Mouse (Mus musculus) left cerebral cortex, adult 9 months (tissue): Measurements from ENCODE around the gene Tmc6.

ENCODE experiments used
- DNase-seq, 2 experiments: peaks; one replicate each; pipeline ENCODE4 v3.0.0; 2022; ENCODE audit warnings: low spot score in 2 of 2

Gene Tmc6

DNA sequence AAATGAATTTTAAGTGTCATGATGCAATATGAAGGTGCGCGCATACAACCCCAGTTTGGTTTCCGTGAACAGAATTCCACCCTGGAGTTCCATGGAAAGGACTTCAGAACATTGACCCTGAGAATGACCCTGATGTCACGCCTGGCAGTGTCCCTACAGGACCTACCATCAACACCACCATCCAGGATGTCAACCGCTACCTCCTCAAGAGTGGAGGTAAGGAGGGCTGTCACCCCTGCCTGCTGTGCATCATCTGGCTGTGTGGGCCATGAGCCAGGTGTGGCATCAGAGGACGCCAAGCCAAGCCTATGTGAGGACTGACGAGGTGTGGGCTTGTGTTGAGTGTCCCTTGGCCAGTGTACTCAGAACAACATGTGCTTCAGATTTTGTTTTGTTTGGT is 26.1 kb downstream of the Tmc6 start:
- DNase-seq = no peak

DNA sequence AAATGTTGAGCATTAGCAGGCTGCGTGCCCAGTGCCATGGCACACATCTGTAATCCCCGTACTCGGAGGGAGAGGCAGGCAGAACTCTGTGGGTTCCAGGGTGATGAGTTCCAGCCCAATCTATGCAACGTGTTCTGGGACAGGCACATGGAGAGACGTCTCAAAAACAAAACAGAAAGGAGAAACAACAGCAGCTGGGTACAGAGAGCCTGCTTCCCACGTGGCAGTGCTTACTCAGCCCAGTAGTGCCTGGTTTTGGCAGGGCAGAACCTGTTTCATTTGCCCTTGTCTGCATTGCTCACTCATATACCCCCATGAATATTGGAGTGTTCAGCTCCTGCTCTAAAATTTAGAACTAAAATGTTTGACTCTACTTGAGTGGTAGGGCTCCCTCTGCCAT is 30.5 kb downstream of the Tmc6 start:
- DNase-seq = no peak

DNA sequence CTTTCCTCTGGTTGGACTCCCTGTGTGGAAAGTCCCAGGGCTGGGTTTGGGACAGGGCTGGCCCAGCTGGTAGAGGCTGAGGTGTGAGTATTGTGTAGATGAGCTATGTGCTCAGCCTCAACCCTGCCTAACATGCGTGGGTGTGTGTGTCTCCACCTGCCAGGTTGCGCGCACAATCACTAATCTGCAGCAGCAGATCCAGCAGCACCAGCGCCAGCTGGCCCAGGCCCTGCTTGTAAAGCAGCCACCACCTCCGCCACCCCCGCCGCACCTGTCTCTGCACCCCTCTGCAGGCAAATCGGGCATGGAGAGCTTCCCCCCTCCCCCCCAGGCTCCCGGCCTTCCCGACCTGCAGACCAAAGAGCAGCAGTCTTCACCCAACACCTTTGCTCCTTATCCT is 32.6 kb downstream of the Tmc6 start:
- peak; percentile 76 to 89 for DNase-seq

DNA sequence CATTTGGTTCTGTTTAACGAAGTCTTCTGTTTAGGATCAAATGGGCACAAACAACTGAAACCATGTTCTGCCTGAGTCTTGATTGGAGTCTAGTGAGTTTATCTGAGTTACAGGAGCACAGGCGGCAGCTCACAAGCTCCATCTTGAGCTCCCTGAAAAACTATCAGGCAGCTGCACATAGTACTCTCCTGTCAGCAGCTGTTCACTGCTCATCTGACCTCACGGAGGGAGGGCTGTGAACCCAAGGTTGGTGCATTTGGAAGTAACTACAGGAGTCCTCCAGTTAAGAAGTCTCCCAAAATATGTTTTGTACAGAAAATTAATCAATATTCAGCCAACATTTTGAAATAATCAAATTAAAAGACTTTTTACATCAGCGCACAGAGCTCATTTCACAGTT is 33.4 kb downstream of the Tmc6 start:
- no peak for DNase-seq

DNA sequence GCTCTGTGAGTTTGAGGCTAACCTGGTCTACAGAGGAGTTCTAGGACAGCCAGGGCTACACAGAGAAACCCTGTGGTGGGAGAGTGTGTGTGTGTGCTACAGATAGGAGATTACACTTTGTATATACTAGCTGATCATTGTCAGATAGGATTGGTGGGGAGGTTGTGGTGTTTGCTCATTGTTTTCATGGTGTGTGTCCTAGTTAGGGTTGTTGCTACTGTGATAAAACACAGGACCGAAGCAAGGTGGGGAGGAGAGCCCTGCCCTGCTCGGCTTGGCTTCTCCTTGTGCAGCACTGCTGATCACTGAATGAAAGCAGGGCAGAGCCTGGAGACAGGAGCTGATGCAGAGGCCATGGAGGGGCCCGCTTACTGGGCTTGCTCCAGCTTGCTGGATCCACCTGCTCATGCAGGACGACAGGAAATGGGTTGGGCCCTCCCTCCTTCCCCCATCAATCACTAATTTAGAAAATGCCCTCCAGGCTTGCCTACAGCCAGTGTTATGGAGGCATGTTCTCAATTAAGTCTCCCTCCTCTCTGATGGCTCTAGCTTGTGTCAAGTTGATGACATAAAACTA is 38.5 kb downstream of the Tmc6 start:
- no peak for DNase-seq

DNA sequence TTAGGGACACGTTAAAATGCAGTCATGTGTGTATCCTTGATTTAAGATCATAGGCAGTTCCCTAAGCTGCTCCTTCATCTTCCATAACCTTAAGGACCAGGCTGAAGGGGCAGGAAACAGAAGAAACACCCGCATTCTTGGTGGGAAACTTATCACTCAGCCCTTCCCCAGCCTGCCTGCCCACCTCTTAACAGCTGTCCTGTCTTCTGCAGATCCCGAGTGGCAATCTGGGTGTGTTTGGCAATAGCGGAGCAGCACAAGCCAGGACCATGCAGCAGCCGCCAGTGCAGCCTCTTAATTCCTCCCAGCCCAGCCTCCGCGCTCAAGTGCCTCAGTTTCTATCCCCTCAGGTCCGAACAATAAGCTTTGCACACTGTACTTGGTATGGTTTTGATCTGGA is 39.3 kb downstream of the Tmc6 start:
- no peak for DNase-seq

DNA sequence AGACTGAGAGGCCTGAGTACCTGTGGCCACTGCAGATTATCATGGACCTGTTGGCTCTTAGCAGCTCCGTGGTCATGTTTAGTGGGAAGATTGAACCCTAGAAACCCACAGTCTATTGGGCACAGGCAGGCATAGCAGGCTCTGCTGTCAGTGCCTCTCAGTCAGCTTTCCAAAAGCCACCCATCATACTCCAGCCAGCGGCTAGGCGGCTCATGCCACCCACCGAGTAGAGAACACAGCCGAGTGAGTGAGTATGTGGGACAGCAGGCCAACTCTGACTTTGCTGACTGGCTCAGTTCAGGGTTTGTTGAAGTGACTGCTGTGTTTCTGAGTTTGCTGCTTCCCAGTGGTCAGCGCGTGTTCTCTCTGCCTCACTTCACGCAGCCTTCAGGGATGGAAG is 39.8 kb downstream of the Tmc6 start:
- DNase-seq = no peak

DNA sequence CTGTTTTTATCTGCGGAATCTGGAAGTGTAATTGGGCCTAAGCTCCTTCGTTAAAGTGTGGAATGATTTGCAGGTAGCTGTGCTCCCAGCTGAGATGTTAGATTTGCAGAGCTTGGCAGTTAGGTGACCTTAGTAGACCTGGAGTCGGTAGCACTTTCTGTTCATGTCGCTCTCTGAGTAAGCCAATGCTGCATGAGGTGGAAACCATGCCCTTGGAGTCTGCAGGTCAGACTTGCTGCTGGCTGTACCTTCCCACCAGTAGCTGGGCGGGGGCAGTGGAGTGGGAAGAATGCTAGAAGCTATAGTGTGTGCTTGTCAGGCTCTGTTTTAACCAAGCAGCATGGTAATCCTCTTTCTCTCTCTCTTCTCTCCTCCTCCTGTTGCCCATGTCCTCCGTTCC is 40.9 kb downstream of the Tmc6 start:
- no peak for DNase-seq

DNA sequence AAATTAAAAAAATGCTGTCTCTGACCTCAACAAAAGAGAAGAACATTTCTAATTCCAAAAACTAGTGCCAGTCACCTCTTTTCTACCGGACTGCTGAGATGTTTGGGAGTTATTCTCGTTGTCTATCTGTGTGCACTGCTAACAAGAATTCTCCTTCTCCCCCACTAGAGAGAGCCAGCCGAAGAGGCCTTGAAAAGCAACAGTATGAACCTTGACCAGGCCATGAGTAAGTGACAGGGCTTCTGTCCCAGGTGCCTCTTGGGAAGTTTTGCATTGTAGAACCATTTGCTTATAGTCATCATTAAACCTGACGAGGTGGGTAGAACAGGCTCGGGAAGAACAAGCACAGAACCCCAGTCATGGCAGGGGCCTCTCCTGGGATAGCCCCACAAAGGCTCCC is 43.9 kb downstream of the Tmc6 start:
- no peak for DNase-seq

DNA sequence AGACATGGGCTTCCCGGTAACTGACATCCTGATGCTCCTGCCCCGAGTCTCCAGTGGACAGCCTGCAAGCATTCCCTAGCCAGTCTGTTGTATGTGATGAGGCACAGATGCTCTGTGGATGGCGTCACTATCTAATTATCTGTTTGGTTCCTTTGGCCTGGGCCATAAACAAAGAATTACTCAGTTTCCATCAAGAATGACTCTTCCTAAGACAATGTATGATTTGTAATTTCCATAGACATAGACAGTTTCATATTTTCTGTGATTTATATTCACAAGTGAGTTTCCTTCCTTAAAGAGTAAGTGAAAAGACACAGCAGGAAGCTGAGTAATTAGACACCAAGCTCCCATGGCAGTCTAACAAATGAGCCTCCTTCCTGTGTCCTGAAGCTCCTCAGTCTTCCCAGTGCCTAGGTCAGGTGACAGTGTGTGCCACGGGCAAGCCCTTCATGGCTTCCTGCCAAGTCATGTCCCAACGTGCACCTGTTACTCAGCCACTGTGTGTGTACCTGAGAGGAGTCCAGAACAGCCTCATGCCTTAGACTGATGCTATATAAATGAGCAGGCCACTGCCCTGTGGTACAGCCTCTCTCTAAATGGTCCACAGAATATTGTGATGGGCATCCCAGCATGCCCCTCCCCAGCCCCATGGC is 45.8 kb downstream of the Tmc6 start:
- DNase-seq = no peak

DNA sequence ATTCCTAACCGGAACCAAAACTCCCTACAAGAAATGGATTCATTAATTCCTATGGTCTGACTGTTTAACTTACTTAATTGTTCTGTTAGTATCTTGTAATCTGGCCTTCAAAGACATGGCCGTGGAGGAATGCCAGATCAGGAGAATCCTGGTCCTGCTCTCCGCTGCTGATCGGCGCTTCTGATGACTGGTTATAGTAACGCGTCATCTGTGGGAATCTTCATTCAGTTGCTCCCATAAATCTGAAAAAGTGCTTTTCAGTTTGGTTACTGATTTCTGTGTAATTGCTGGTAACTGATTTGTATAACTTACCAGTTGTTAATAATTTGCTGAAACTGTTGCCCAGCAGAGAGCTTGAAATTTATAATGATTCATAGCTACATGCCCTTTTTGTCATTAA is 50.5 kb downstream of the Tmc6 start:
- DNase-seq = no peak

DNA sequence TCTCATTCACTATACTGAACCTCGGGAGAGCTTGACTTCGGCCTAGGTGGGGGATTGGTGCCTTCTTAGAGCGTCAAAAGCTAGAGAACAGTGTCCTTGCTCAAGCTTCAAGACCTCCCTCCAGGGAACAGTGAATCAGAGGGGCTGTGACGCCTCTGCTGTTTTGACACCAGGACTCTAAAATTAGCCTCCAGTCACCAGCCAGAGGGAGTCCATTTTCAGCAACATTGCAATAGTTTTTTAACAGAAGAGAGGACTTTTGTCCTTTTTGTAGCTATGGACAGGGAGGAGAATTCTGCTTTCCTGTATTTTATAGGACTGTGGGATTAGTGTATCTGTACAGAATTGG is 51.5 kb downstream of the Tmc6 start:
- DNase-seq = no peak

DNA sequence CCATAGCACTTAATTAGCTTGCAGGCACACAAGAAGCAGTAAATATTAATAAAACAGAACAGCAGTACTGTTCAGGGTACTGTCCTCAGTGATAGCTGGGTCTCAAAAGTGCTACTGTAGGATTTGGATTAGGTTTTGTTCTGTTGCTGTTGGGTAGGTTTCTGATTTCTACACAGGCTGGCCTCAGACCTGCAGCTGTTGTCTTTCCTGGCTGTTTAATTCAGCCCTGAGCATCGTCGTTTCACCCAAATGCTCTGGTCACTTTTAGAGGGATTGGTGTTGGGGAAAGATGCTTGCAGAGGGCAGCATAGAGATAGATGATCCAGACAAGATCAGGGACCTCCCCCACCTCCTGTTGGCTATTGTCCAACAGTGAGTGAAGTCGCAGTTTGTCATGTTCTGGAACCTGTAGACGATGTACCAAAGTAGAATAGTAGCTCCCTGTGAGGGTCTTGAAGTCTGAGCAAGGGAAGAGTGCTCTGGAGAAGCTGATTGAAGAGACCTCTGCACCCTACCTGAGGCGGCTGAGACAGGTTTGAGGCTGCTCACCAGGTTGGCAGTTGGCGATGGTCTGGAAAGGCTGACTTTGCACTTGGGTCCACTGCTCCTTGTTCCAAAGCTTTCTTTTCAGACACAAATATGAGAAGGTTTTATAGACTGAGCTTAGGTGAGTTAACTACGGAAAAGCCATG is 52.1 kb downstream of the Tmc6 start:
- DNase-seq = no peak

DNA sequence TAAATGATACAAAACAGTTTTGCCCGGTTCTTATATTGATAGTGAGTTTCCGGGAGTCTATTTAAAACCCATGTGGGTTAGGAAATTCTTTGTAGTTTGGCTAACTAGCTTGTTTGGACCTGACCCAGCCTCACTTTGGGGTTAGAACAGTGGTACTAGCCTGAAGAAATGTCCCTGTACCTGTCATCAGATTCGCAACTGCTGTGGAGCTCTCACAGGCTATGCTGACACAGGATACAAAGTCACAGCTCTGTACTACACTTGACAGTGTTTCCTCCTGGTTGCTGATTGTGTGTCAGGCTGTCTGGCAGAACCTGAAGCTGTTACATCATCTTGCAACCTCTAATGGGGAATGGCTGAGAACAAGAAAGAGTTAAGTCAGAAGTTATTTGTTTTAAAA is 52.7 kb downstream of the Tmc6 start:
- no peak for DNase-seq

DNA sequence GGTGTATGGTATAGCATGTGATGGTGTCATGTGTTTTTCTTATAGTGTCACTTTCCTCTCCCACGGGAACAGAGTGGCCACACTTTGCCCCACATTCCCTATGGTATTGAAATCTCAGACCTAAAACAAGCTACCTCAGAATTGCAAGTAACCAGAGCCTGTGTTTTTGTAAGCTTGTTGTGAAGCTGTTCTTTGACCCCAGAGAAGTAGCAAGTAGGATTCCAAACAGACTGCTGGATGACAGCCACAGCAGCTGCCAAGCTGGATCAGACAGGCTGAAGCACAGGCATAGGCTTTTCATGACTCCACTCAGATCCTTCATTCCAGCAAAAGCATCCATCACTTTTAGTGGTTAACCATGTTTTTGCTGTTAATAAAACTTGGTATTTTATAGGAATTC is 53.2 kb downstream of the Tmc6 start:
- DNase-seq = no peak

DNA sequence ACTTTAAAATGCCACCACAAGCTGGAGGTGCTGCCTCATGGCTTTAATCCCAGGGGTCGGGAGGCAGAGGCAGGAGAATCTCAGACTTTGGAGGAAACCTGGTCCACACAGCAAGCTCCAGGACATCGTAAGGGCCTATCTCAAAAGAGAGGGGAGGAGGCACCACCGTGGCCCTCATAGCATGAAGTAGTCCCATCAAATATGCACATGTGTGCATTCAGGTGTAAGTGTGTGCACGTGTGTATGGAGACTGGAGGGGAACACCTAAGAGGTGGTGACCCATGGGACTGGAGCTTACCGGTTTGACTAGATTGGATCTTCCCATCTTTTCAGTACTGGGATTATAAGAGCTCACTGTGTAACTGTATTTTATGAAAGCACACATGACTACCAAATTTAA is 53.8 kb downstream of the Tmc6 start:
- DNase-seq = no peak

DNA sequence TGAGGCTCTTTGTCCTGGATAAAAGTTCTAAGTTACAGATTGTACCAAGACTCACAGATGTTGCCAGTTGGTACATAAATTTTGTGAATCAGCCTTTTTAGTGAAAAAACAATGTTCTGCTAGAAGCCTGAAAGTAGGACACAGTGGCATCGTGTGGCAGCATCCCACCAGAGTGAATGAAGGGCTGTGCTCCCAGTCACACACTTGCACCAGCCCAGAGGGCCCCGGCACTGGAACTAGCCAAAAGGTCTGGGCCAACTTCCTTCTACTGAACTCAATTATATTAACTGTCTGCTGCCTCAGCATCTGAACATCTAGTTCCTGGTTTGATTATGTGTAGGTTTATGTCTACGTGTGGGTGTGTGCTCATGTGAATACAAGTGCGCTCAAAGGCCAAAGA is 55.0 kb downstream of the Tmc6 start:
- DNase-seq = no peak

DNA sequence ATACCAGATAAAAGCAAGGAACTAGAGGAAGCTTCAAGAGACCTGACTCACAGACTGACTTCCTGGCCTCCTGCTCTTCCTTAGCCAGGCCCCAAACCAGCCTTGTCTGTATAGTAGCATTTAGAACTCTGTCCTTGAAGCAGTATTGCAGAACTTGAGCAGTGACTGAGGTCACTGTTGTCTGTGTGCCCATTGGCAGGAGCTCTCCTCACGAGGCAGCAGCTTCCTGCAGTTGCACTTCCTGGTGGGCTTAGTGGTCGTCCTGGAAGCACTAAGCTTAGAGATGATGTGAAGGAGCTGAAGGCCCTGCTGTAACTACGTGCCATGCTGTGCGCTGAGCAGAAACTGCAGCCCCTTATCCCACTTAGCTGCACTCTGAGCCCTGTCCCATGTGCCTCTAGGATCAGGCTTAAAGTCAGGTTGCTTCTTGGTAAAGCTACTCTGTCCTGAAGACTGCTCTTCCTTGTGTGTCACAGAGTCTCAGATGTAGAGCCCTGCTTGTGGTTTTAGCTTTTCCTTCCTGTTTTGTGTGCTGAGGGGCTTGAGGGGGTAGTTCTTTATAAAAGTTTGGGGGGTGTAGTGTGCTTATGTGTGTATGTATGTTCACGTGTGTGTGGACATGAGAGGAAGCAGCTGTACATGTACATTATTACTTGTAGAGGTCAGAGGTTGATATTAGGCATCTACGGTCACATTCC is 57.2 kb downstream of the Tmc6 start:
- no peak for DNase-seq

DNA sequence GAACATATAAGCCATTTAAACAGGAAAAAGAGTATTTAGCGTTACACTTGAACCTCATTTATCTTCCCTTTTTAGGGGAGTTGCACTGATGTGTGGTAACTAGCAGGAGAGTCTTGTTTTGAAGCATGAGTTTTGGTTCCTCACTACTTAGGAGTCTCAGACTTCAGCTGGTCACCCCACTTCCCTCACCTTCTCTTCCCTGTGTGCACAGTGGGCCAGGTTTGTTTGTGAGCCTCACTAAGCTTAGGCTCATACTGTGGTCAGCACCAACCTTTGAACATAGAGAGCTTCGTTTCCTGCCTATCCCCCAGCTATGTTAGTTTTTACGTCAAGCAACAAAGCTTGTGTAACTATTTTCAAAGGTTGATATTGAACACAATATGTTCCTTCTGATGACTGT is 63.2 kb downstream of the Tmc6 start:
- no peak for DNase-seq
